Mouse (Mus musculus) lung, postnatal 14 days (tissue): ENCODE data around the gene Gm10722.
"Not testable (repeated sequence)": the region's sequence is repeated elsewhere in the genome, so short reads cannot be mapped to it uniquely, and the experiment has no call there.

Experiments
- DNase-seq: peaks from one replicate; pipeline ENCODE4 v3.0.0; 2021

The Gm10722 gene

GRCm38 (mm10) chr9:3000445-3000972 is at the start of gene Gm10722:
Gene Gm10722 (plus strand): TSS chr9:3000922.
- DNase-seq = not testable (repeated sequence)

GRCm38 (mm10) chr9:3001006-3001405 is 284 bp downstream of the Gm10722 start:
- DNase-seq = peak; percentile 22

GRCm38 (mm10) chr9:3001948-3002659 is 1.4 kb downstream of the Gm10722 start:
- DNase-seq = peak; percentile 99

GRCm38 (mm10) chr9:3002794-3003396 is 2.2 kb downstream of the Gm10722 start, which contains the start of gene Gm11168:
Gene Gm11168 (plus strand): TSS chr9:3003346.
- DNase-seq = not testable (repeated sequence)

- not testable (repeated sequence) for DNase-seq
Observed at GRCm38 (mm10) chr9:3006179-3006578, 5.5 kb downstream of the Gm10722 start.

- peak; percentile 75 for DNase-seq
Observed at GRCm38 (mm10) chr9:3006636-3007035, 5.9 kb downstream of the Gm10722 start.

- not testable (repeated sequence) for DNase-seq
Observed at GRCm38 (mm10) chr9:3007272-3007671, 6.5 kb downstream of the Gm10722 start.

GRCm38 (mm10) chr9:3009331-3009730 is 8.6 kb downstream of the Gm10722 start:
- not testable (repeated sequence) for DNase-seq

GRCm38 (mm10) chr9:3012054-3012621 is 11.4 kb downstream of the Gm10722 start:
- DNase-seq = not testable (repeated sequence)

- not testable (repeated sequence) for DNase-seq
Observed at GRCm38 (mm10) chr9:3012733-3013279, 12.1 kb downstream of the Gm10722 start, which contains the start of gene Gm10721. Gene Gm10721 (plus strand): TSS chr9:3013140.

- DNase-seq = not testable (repeated sequence)
Observed at GRCm38 (mm10) chr9:3015354-3015753, 14.6 kb downstream of the Gm10722 start, which contains the start of gene Gm10720. Gene Gm10720 (plus strand): TSS chr9:3015654.

GRCm38 (mm10) chr9:3015896-3016295 is 15.2 kb downstream of the Gm10722 start:
- DNase-seq = peak; percentile 0

- DNase-seq = not testable (repeated sequence)
Observed at GRCm38 (mm10) chr9:3017108-3017507, 16.4 kb downstream of the Gm10722 start, which contains the start of gene Gm10719. Gene Gm10719 (plus strand): TSS chr9:3017408.

- peak; percentile 64 for DNase-seq
Observed at GRCm38 (mm10) chr9:3018944-3019343, 18.2 kb downstream of the Gm10722 start.

- DNase-seq = peak; percentile 74
Observed at GRCm38 (mm10) chr9:3019835-3020727, 19.4 kb downstream of the Gm10722 start.

- peak; percentile 73 for DNase-seq
Observed at GRCm38 (mm10) chr9:3022316-3023008, 21.7 kb downstream of the Gm10722 start.

GRCm38 (mm10) chr9:3023312-3023984 is 22.7 kb downstream of the Gm10722 start, which contains the start of gene Gm10718:
Gene Gm10718 (plus strand): TSS chr9:3023547.
- peak; percentile 22 for DNase-seq

- peak; percentile 65 for DNase-seq
Observed at GRCm38 (mm10) chr9:3023985-3024648, 23.4 kb downstream of the Gm10722 start.

GRCm38 (mm10) chr9:3024912-3025467 is 24.3 kb downstream of the Gm10722 start, which contains the start of gene Gm10717:
Gene Gm10717 (plus strand): TSS chr9:3025417.
- peak; percentile 57 for DNase-seq

GRCm38 (mm10) chr9:3025653-3026052 is 24.9 kb downstream of the Gm10722 start:
- peak; percentile 64 for DNase-seq
